Mouse (Mus musculus) thymus, adult 2 months (tissue): ENCODE results near the gene Eif4a2. TPM values are rescaled to one million over a fixed set of nuclear protein-coding genes. Genes with fewer than 3 reads are reported as not detected.
"Not testable (repeated sequence)": the region's sequence is repeated elsewhere in the genome, so short reads cannot be mapped to it uniquely, and the experiment has no call there.

Experiments used
- DNase-seq: peaks from one replicate; pipeline ENCODE4 v3.0.0; 2021
- H3K27ac ChIP-seq: fragments of 200-500 bp; 2 replicates; pipeline ENCODE4 v1.5.1; 2012; ENCODE audit warnings: low read length, control low read depth; ENCODE audit not compliant: control insufficient read depth, insufficient read depth
- H3K27me3 ChIP-seq: fragments of 200-500 bp; 2 replicates; pipeline ENCODE4 v1.6.1; 2012; ENCODE audit warnings: mild to moderate bottlenecking, low read length, moderate library complexity, mixed read lengths; ENCODE audit not compliant: control insufficient read depth, insufficient read depth
- H3K36me3 ChIP-seq: fragments of 200-500 bp; 2 replicates; pipeline ENCODE4 v1.6.1; 2012; ENCODE audit warnings: mild to moderate bottlenecking, low read length, moderate library complexity; ENCODE audit not compliant: control insufficient read depth, insufficient read depth
- H3K4me1 ChIP-seq: fragments of 200-500 bp; replicated peaks from 2 replicates; pipeline ENCODE4 v1.6.1; 2012; ENCODE audit warnings: low read length; ENCODE audit not compliant: control insufficient read depth, insufficient read depth
- H3K4me3 ChIP-seq: fragments of 200-500 bp; 2 replicates; pipeline ENCODE4 v1.5.1; 2012; ENCODE audit warnings: mild to moderate bottlenecking, low read length, control low read depth, moderate library complexity; ENCODE audit not compliant: control insufficient read depth, insufficient read depth
- CTCF ChIP-seq: fragments of 200-500 bp; IDR thresholded peaks from 2 replicates; pipeline ENCODE4 v1.5.1; 2012; ENCODE audit warnings: mild to moderate bottlenecking, control low read depth, low read length, moderate library complexity, borderline replicate concordance; ENCODE audit not compliant: control insufficient read depth, poor library complexity, insufficient read depth; ENCODE audit errors: extremely low read depth
- POLR2A ChIP-seq: fragments of 200-500 bp; IDR thresholded peaks from 2 replicates; pipeline ENCODE4 v1.6.1; 2012; ENCODE audit warnings: mild to moderate bottlenecking, low read length, control low read depth, moderate library complexity; ENCODE audit not compliant: control insufficient read depth, poor library complexity, insufficient read depth; ENCODE audit errors: extremely low read depth
- WGBS: fragments of 180-500 bp; shearing (Covaris S2); methylation state at CpG from one replicate; pipeline ENCODE4 v1.1.7; 2018; 5-methylcytosine and 5-hydroxymethylcytosine counted together
- polyA plus RNA-seq: library from polyadenylated mRNA; depleted of rRNA; stranded (reverse); fragments of >200 nt; gene quantifications from 2 replicates; pipeline ENCODE4 v1.2.3, GENCODE M21; 2012; rRNA removed

Eif4a2 gene
- polyA plus RNA-seq: 109 and 137 TPM in 2 replicates

- Histone ChIP-seq H3K27ac (peak within 1 kb of the TSS; percentile 86), H3K36me3 (peaks cover 37% of the 10 kb centered on the region), H3K4me3 (peak within 1 kb of the TSS; percentile 88), H3K27me3 (no peaks in the 10 kb centered on the region), H3K4me1 (no peaks in the 10 kb centered on the region)
- TF ChIP-seq POLR2A (peak; percentile 97), CTCF (peak; percentile 34; the same call in 1 of the 2 replicates)
- under 1% methylated on average over 71 of the region's 71 CpGs for WGBS
- peak; percentile 94 for DNase-seq
Measured at GRCm38 (mm10) chr16:23107231-23107942, at the start of gene Eif4a2. Eif4a2 (plus strand) TSS chr16:23107444.

- not testable (repeated sequence) for H3K27ac ChIP-seq, H3K27me3 ChIP-seq, H3K4me1 ChIP-seq, H3K4me3 ChIP-seq, DNase-seq, H3K36me3 ChIP-seq
- WGBS: 83% methylated on average over 1 of the region's 1 CpGs
Measured at GRCm38 (mm10) chr16:23057668-23058447, 49.4 kb upstream of the Eif4a2 start, which contains the start of gene Kng1. Kng1 (plus strand) TSS chr16:23057865.

GRCm38 (mm10) chr16:23059630-23060029, 47.6 kb upstream of the Eif4a2 start:
- not testable (repeated sequence) for H3K27ac ChIP-seq, H3K27me3 ChIP-seq, H3K4me1 ChIP-seq, H3K4me3 ChIP-seq, H3K36me3 ChIP-seq, DNase-seq
- 67% methylated on average over 4 of the region's 4 CpGs for WGBS

GRCm38 (mm10) chr16:23060781-23061325, 46.4 kb upstream of the Eif4a2 start:
- H3K4me1 ChIP-seq, DNase-seq, H3K27me3 ChIP-seq, H3K27ac ChIP-seq, H3K36me3 ChIP-seq, H3K4me3 ChIP-seq: not testable (repeated sequence)
- WGBS: 86% methylated on average over 5 of the region's 5 CpGs

- H3K27ac ChIP-seq, H3K27me3 ChIP-seq, DNase-seq, H3K4me3 ChIP-seq, H3K36me3 ChIP-seq, H3K4me1 ChIP-seq: not testable (repeated sequence)
- WGBS: 93% methylated on average over 6 of the region's 6 CpGs
Measured at GRCm38 (mm10) chr16:23077516-23077915, 29.7 kb upstream of the Eif4a2 start.

- not testable (repeated sequence) for DNase-seq, H3K27me3 ChIP-seq, H3K36me3 ChIP-seq, H3K4me3 ChIP-seq, H3K4me1 ChIP-seq, H3K27ac ChIP-seq
- WGBS: 79% methylated on average over 8 of the region's 8 CpGs
Measured at GRCm38 (mm10) chr16:23087159-23087558, 20.1 kb upstream of the Eif4a2 start.

- not testable (repeated sequence) for H3K4me1 ChIP-seq, H3K27ac ChIP-seq, H3K27me3 ChIP-seq, DNase-seq, H3K4me3 ChIP-seq, H3K36me3 ChIP-seq
- whole genome bisulfite sequencing: 32% methylated on average over 4 of the region's 4 CpGs
Measured at GRCm38 (mm10) chr16:23087712-23088111, 19.5 kb upstream of the Eif4a2 start.

- not testable (repeated sequence) for H3K27ac ChIP-seq, H3K4me3 ChIP-seq, DNase-seq, H3K36me3 ChIP-seq, H3K4me1 ChIP-seq, H3K27me3 ChIP-seq
- WGBS: 89% methylated on average over 1 of the region's 1 CpGs
Measured at GRCm38 (mm10) chr16:23088491-23088890, 18.8 kb upstream of the Eif4a2 start.

- DNase-seq, H3K27me3 ChIP-seq: not testable (repeated sequence)
Measured at GRCm38 (mm10) chr16:23091345-23091744, 15.9 kb upstream of the Eif4a2 start.

More at GRCm38 (mm10) chr16:23091345-23091744, 15.9 kb upstream of the Eif4a2 start:
- H3K4me3 ChIP-seq, H3K27ac ChIP-seq, H3K4me1 ChIP-seq, H3K36me3 ChIP-seq: not testable (repeated sequence)
